Mouse (Mus musculus) thymus, postnatal 36 days (tissue): ENCODE data around the gene Mak.
"Not testable (repeated sequence)": the region's sequence is repeated elsewhere in the genome, so short reads cannot be mapped to it uniquely, and the experiment has no call there.

ENCODE experiments used
- DNase-seq, 2 experiments: peaks; one replicate each; pipeline ENCODE4 v3.0.0; 2022; ENCODE audit warnings: mixed read lengths in 2 of 2

Mak gene

GRCm38 (mm10) chr13:41071617-41072016 lies 7.9 kb downstream of the Mak start:
- DNase-seq = no peak

DNA sequence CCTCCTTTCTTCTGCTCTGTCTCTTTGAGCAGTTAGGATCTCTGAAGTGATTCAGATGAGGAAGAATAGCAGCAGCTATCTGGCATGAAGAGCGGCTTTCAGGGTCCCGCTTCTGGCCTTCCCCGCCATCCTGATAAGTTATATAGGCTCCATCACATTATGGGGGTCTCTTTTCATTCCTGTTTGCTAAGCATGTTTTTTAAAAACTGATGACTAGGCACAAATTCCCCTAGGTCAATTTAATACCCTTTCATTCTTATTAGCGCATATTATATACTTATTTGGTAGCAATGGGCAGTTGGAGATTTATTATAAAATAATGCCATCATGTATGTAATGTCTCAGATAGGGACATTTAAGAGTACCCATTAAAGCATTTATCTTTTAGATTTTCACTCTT lies 11.9 kb downstream of the Mak start:
- no peak for DNase-seq

DNA sequence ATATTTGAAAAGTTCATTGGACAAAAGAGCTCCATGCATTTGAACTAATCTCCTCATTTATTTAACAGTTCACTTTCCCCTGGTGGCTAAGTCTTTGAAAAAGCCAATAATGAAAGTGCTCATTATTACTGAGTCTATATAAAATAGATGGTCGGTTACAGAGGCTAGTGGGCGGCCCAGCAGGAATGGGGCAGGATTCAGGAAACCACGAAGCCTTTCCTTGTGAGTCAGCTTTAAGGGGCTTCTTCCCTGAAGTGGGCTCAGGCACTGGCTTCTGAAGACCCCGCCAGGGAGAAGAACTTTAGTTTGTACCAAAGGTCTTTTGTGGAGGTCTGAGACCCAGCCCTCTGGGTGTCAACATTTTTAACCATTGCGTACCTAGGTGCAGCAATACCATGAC lies 27.5 kb downstream of the Mak start:
- no peak for DNase-seq

- DNase-seq = no peak
Observed at GRCm38 (mm10) chr13:41047280-41047679, 32.2 kb downstream of the Mak start.

- DNase-seq = no peak
Observed at GRCm38 (mm10) chr13:41045901-41046300, 33.6 kb downstream of the Mak start.

GRCm38 (mm10) chr13:41042511-41042910 lies 37.0 kb downstream of the Mak start:
- DNase-seq = no peak

GRCm38 (mm10) chr13:41030098-41030497 lies 49.4 kb downstream of the Mak start:
- DNase-seq = no peak

DNA sequence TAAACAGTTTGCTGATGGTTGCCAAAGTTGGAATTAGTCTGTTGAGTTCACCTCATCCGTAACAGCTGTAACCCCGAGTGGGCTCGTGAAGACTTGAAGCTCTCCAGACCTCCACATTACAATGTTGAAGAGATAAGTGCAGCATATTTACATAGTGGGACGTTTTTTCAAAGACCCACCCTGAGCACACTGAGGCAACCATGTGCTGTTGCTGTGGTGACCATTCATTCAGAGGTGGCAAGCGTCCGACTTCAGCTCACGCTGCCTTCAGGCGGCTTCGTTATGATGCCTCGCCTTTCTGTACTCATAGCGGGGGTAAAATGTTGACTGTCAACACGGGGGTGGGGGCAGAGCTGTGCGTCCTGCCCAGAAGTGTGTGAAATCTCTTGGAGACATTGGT lies 57.4 kb downstream of the Mak start:
- DNase-seq = no peak

DNA sequence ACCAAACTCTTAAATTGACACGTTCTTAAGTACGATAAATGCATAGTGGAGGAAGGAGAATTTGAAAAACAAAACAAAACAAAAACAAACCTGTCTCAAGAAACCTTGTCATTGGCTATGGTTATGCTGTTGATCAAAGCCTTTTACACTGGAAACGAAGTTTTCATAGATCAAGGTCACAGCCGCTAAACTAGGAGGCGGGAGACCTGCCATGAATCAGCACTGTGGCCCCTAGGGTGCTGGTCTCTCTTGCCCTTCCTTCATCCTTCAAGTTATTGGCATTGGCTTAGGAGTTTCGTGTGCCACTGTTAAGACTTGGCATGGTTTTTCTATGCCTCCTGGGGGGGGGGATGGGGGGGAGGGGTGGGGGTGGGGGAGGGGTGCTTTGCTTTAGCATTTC lies 57.9 kb downstream of the Mak start:
- DNase-seq = no peak

DNA sequence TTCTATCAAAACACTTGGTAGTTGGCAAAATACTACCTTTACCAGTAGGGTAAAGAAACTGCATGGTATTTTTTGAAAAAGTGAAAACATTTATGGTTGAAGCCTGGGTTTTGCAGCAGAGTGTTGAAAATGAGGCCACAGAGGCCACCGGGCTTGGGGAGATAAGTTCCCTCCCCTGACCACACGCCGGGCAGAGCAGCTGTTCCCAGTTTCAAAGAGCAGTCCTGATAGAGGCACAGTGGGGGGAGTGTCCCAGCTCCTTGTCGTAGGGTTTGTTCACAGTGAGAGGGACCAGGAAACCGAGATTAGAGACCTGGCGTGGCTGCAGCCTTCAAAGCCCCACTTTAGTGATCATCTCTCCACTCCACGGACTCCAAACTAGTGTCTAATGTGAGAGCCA lies 59.0 kb downstream of the Mak start:
- no peak for DNase-seq

GRCm38 (mm10) chr13:41018756-41019591 lies 60.5 kb downstream of the Mak start:
- no peak for DNase-seq

DNA sequence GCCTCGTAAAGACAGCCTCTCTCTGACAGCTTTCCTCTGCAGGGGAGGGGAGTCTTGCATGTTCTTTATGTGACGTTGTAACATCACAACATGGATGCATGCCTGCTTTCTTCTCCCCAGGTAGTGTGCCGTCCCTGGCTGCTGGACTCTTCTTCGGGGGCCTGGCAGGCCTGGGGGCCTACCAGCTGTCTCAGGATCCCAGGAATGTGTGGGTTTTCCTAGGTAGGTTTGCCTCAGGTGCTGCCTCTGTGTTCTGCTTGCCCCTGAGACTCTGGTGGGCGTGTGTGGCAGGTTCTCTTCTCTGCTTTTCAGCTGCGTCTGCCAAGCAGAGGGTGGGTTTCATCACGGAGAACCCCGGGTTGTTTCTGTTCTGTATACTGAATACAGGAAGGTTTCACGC lies 61.3 kb downstream of the Mak start:
- DNase-seq = no peak

DNA sequence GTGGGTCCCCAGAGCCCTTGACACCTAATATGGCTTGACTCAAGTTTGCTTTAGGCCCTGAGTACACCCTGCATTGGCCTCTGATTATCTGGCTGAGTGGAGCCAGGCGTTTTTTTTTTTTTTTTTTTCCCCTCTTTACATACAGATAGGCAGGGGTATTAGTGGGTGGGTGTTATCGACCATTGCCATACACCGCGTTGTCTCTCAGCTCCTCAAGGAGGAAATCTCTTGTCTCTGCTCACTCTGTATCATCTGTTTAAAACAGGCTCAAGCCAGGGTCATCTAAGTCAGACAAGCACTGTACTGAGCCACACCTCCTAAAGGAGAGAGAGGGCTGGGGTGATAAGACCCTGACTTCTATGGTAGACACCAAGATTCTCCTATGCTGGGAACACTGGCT lies 61.7 kb downstream of the Mak start:
- no peak for DNase-seq

DNA sequence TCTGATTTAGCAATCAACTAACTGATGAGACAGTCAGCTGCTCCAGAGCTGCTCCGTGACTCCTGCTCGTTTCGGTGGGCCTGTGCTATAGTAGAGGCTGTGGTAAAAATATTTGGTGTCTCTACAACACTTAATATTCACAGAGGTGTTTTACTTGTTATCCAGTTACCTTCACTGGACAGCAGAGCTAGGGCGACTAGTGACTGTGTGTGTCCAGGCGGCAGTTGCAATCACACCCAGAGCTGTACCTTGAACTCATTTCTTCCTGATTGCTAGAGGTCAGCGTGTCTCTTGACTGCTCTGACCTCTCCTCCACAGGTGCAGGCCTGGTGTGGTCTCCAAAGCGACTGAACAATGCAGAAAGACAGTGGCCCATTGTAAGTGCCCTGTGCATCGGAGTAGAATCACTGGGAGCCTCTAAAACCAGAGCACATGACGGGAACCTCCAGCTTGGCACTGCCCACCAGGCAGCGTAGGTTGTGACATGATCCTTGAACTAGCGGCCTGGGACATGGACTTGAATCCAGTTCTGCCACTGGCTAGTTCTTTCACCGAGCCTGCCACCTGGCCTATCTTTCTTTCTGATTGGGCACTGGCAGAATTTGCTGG lies 62.6 kb downstream of the Mak start:
- no peak for DNase-seq

DNA sequence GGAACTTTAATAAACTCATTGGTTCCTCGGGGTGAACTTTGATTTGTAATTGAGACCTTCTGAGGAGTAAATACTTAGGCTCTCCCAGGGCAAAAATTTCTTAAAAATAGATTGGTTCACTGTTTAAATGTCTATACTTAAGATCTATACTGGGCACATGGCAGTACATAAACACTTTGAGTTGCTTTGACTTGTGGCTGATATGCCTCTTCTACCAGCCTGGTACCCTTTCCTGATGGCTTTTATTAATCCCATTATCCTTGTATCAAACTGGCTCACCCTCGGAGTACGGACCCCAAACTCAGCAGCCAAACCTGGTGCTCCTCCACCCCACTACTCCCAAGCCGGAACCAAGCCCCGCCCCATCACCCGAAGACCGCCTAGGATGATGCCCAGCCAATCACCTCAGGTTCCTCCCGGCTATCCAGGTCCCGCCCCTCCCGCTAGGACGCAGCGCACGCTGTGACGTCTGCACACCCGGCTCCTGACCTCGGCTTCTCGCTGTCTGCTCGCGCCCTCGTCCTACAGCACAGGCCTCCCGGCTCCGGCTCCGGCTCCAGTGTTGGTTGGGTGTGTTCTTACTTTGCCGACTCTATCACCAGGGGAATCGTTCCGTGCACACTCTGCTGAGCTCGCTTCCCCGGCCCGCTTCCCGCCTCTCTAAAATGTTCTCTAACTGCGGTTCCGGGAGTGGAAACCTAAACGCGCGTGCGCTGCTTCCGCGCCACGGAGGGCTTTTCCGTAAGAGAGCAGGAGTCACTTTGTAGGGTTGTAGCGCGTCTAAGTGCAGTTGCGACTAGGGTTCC lies 63.5 kb downstream of the Mak start, which contains the start of gene Tmem14c:
Gene Tmem14c (plus strand): TSS at position 464 of the 806 bp plus-strand sequence.
- DNase-seq = peak; percentile 94 to 95

DNA sequence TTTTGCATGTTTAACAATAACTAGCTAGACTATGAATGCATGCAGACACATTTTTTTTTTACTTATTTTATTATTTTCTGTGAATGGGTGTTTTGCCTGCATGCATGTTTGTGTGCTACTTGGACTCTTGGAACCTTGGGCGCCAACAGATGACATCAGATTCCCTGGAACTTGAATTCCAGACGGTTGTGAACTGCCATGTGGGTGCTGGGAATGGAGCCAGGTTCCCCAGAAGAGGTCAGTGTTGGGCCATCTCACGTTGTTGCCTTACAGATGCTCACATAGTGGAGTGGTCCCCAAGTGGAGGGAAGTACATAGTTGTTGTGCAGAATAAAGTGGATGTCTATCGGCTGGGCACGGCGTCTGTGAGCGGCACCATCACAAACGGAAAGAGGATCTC lies 70.6 kb downstream of the Mak start:
- no peak for DNase-seq

DNA sequence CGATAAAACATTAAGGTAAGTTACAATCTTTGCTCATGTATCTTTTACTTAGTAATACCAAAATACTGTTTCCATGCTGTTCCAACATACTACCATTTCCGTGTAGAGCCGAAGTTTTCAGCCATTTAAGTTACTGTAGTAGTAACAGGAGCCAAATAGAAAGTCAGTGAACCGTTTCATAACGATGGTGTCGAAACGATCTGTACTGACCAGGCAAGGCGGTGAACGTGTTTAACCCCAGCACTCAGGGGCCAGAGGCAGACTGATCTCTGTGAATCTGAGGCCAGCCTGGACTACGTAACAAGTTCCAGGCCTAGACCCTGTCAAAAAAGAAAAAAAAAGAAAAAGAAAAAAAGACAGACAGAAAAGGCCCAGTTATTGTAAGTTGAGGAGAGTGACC lies 71.2 kb downstream of the Mak start:
- no peak for DNase-seq

DNA sequence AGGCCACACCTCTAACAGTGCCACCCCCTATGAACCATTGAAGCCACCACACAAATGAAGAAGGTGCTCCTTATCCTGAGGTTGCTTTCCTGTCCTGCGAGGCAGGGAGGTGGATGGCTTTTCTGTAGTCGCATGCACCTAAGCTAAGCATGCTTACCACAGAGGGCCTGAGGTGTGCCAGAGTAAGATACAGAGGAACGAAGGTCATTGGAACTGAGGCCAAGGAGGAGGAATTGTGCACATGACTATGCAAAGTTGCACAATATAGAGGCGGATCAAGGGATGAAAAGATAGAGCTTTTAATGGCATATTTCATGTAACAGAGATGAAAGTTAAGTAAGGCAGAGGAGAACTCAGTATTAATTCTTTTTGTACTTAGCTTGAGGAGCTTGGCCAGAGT lies 73.3 kb downstream of the Mak start:
- DNase-seq = no peak

GRCm38 (mm10) chr13:41002001-41002400 lies 77.5 kb downstream of the Mak start:
- DNase-seq = no peak

- DNase-seq = peak; percentile 89 to 90
Observed at GRCm38 (mm10) chr13:41000926-41001639, 78.4 kb downstream of the Mak start, which contains the start of gene Pak1ip1. TSS of gene Pak1ip1 (plus strand) at chr13:41001023.

DNA sequence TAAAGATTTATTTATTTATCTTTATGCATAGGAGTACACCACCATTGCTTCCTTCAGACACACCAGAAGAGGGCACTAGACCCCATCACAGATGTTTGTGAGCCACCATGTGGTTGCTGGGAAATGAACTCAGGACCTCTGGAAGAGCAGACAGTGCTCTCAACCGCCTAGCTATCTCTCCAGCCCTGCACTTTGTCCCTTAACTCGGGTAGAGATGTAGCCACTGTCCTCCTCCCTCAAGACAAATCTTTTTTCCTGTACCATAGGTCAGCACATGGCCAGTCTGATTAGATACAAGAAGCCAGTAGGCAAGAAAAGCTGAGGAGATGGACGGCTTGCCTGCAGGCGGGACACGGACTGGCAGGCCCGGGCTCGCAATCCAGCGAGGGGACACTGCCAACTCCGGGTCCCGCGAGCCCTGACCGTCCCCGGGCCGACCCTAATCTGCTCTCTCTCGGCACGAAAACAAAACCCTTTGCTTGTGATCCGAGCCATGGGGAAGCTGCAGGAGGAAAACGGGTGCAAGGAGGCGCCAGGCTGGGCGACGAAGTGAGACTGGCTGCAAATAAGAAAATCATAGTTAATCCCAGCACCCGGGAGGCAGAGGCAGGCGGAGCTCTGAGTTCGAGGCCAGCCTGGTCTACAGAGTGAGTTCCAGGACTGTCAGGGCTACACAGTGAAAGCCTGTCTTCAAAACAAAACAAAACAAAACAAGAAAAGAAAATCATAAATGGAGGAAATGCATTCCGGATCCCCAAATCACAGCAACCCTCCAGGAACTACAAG lies 79.2 kb downstream of the Mak start:
- DNase-seq = peak; percentile 24 to 32

DNA sequence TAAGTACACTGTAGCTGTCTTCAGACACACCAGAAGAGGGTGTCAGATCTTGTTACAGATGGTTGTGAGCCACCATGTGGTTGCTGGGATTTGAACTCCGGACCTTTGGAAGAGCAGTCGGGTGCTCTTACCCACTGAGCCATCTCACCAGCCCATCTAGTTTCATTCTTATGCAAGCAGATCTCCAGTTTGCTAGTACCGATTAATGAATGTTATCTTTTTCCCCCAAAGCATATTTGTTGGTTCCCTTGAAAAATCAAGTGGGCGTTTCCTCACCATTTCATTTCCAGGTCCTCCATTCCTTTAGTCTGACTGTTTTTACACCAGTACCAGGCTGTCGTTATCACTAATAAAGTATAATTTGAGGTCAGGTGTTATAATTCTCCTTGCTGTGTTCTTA lies 81.0 kb downstream of the Mak start:
- DNase-seq = not testable (repeated sequence)
